Mouse (Mus musculus): ENCODE data around the gene Fbxo21.

DNA sequence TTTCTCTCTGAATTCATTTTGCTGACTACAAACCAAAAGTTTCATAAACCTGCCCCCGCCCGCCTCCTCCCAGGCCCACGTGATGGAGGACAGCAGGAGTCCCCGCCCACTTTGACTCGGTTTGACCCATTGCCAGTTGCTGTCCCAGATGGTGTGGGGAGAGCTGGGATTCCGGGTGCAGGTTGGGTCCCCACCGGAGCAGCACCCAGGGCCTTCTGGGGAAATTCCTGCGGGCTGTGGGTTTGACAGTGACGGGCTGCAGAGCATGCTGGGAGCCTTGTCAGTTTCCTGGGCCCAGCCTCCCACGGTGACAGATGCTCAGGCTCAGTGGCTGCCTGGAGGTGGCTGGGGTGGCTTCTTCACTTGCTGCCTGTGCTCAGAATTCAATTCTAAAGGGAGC, 52.9 kb downstream of the Fbxo21 start:
- TF ChIP-seq CTCF (IDR thresholded peaks at IDR 0.05; ENCODE audit: extremely low read depth, insufficient read length, insufficient replicate concordance, low read depth, low read length) (no peak), POLR2A (IDR thresholded peaks at IDR 0.05; ENCODE audit: low read depth, low read length) (no peak)
